Mouse (Mus musculus): ENCODE results near the gene Cped1. TPM values are rescaled to one million over a fixed set of nuclear protein-coding genes. Genes with fewer than 3 reads are reported as not detected.
A peak's percentile ranks its signal among the peaks of the same experiment; 100 is the strongest.

The Cped1 gene
- polyA plus RNA-seq, 1 experiment: 1.8 TPM

DNA sequence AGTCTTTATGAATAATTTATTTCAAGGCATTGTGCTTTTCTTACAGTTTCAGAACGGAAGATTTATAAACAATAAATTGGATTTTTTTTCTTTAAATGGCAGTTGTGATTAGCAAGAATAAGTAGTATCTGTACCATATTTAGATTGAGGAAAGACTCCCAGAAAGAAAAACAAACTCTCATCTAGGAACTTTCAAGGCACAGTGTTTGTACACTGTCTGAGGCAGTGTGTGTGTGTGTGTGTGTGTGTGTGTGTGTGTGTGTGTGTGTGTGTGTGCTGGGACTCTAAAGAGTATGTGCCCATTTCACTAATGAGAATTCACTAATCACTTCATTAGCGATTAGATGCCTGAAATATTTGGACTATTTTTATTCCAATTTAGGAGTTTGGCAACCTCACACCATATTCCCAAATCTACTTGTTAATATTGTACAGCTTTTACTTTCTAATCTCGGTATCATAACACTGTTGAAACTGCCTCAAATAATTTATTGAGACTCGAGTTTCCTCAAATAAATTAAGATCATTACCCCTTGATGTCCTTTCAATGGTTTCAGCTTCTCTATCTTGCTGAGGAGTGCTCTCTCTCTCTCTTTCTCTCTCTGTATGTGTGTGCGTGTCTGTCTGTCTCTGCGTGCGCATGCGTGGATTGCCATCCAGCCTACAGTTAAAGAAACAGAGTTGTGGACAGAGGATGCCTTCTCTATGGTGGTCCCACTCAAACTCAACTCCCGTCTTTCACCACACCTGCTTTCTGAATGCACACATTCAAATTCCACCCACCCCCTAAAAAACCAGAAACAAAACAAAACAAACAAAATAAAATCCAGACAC is 41.3 kb downstream of the Cped1 start:
- Histone ChIP-seq H3K4me3 (ENCODE audit: control insufficient read depth, low read depth, low read length) (no peak overlapping the region), H3K27me3 (ENCODE audit: control insufficient read depth, insufficient read depth, low read length) (no peaks in the 10 kb centered on the region), H3K4me1 (ENCODE audit: control insufficient read depth, insufficient read depth, low read length) (no peaks in the 10 kb centered on the region; the same call in 1 of the 2 replicates), H3K36me3 (ENCODE audit: control insufficient read depth, insufficient read depth, low read length) (no peaks in the 10 kb centered on the region), H3K27ac (ENCODE audit: control insufficient read depth, insufficient read depth, low read depth, low read length) (0 out of 2 replicates have a peak overlapping the region, but pooled peaks have one; percentile 13)
- no peak for TF ChIP-seq CTCF (IDR thresholded peaks at IDR 0.05; ENCODE audit: control insufficient read depth, insufficient read depth, insufficient replicate concordance, low read depth, low read length)
- no peak for TF ChIP-seq POLR2A (IDR thresholded peaks at IDR 0.05; ENCODE audit: control insufficient read depth, low read depth, low read length)

GRCm38 (mm10) chr6:22027854-22028253 is 42.1 kb downstream of the Cped1 start:
- no peaks in the 10 kb centered on the region for H3K27me3 ChIP-seq (ENCODE audit: control insufficient read depth, insufficient read depth, low read length)
- no peaks in the 10 kb centered on the region; the same call in 1 of the 2 replicates for H3K4me1 ChIP-seq (ENCODE audit: control insufficient read depth, insufficient read depth, low read length)
- TF ChIP-seq CTCF (IDR thresholded peaks at IDR 0.05; ENCODE audit: control insufficient read depth, insufficient read depth, insufficient replicate concordance, low read depth, low read length) (no peak), POLR2A (IDR thresholded peaks at IDR 0.05; ENCODE audit: control insufficient read depth, low read depth, low read length) (no peak)
- no peak overlapping the region for H3K4me3 ChIP-seq (ENCODE audit: control insufficient read depth, low read depth, low read length)
- H3K27ac ChIP-seq (ENCODE audit: control insufficient read depth, insufficient read depth, low read depth, low read length): no peak overlapping the region
- no peaks in the 10 kb centered on the region for H3K36me3 ChIP-seq (ENCODE audit: control insufficient read depth, insufficient read depth, low read length)

- no peak overlapping the region for H3K27ac ChIP-seq (ENCODE audit: control insufficient read depth, insufficient read depth, low read depth, low read length)
- no peaks in the 10 kb centered on the region for H3K36me3 ChIP-seq (ENCODE audit: control insufficient read depth, insufficient read depth, low read length)
- no peaks in the 10 kb centered on the region; the same call in 1 of the 2 replicates for H3K4me1 ChIP-seq (ENCODE audit: control insufficient read depth, insufficient read depth, low read length)
- H3K27me3 ChIP-seq (ENCODE audit: control insufficient read depth, insufficient read depth, low read length): no peaks in the 10 kb centered on the region
- TF ChIP-seq POLR2A (IDR thresholded peaks at IDR 0.05; ENCODE audit: control insufficient read depth, low read depth, low read length): no peak
- TF ChIP-seq CTCF (IDR thresholded peaks at IDR 0.05; ENCODE audit: control insufficient read depth, insufficient read depth, insufficient replicate concordance, low read depth, low read length): no peak
- H3K4me3 ChIP-seq (ENCODE audit: control insufficient read depth, low read depth, low read length): no peak overlapping the region
Observed at GRCm38 (mm10) chr6:22030381-22030780, 44.7 kb downstream of the Cped1 start.

DNA sequence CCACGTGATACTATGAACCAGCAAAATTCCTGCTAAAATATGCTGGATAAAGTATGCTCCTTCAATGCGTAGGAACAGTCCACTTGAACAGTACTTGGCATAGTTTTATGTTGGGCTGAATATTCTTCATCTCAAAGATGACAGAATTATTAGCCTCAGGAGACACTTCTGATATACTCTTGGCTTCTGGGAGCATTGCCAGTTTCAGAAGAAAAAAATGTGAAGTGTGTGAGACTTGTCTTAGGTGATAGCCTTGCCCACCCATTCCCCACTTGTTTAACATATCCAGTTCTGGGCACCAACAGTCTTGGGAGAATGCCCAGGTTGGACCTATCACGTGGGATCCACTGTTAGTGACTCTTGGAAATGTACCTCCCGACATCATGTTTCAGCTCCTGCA is 47.5 kb downstream of the Cped1 start:
- H3K27ac ChIP-seq (ENCODE audit: control insufficient read depth, insufficient read depth, low read depth, low read length): no peak overlapping the region

DNA sequence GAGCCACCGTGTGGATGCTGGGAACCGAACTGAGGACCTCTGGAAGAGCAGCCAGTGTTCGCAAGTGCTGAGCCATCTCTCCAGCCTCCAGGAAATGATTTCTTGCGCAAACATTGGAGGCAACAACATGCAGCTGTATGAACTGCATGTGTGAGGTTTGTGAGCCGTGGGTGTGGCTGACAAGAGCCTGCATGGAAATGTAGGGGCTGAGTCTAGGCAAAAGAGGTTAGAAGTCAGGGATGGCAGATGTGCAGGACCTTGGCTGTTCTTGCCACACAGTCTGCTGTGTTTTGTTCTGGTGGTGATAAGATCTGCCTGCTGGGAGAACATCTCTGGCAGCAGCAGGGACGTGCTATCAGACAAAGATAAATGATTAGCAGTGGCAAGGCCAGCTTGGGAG is 49.7 kb downstream of the Cped1 start:
- Histone ChIP-seq H3K36me3 (ENCODE audit: control insufficient read depth, insufficient read depth, low read length) (no peaks in the 10 kb centered on the region), H3K27me3 (ENCODE audit: control insufficient read depth, insufficient read depth, low read length) (no peaks in the 10 kb centered on the region), H3K4me1 (ENCODE audit: control insufficient read depth, insufficient read depth, low read length) (no peaks in the 10 kb centered on the region), H3K4me3 (ENCODE audit: control insufficient read depth, low read depth, low read length) (no peak overlapping the region), H3K27ac (ENCODE audit: control insufficient read depth, insufficient read depth, low read depth, low read length) (no peak overlapping the region; the same call in 1 of the 2 replicates)
- TF ChIP-seq CTCF (IDR thresholded peaks at IDR 0.05; ENCODE audit: control insufficient read depth, insufficient read depth, insufficient replicate concordance, low read depth, low read length) (no peak), POLR2A (IDR thresholded peaks at IDR 0.05; ENCODE audit: control insufficient read depth, low read depth, low read length) (no peak)

More for the DNA sequence above, 47.5 kb downstream of the Cped1 start:
- no peaks in the 10 kb centered on the region for H3K4me1 ChIP-seq (ENCODE audit: control insufficient read depth, insufficient read depth, low read length)
- TF ChIP-seq POLR2A (IDR thresholded peaks at IDR 0.05; ENCODE audit: control insufficient read depth, low read depth, low read length) (no peak), CTCF (IDR thresholded peaks at IDR 0.05; ENCODE audit: control insufficient read depth, insufficient read depth, insufficient replicate concordance, low read depth, low read length) (no peak)
- no peak overlapping the region for H3K4me3 ChIP-seq (ENCODE audit: control insufficient read depth, low read depth, low read length)
- H3K27me3 ChIP-seq (ENCODE audit: control insufficient read depth, insufficient read depth, low read length): no peaks in the 10 kb centered on the region
- H3K36me3 ChIP-seq (ENCODE audit: control insufficient read depth, insufficient read depth, low read length): no peaks in the 10 kb centered on the region

DNA sequence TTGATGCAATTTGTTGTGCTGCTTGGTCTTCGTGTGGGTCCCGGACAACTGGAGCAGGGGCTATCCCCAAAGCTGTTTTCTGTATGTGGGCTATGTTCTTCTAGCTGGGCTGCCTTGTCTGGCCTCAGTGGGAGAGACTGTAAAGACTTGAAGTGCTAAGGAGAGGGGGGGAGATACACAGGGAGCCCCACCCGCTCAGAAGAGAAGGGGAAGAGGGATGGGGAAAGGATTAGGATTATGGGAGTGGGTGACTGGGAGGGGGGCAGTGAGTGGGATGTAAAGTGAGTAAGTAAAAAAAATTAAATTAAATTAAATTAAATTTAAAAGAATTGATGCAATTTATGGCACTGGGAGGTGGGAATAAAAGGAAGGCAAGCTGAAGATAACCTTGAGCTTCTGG is 50.2 kb downstream of the Cped1 start:
- no peak overlapping the region for H3K27ac ChIP-seq (ENCODE audit: control insufficient read depth, insufficient read depth, low read depth, low read length)
- H3K4me3 ChIP-seq (ENCODE audit: control insufficient read depth, low read depth, low read length): no peak overlapping the region
- H3K36me3 ChIP-seq (ENCODE audit: control insufficient read depth, insufficient read depth, low read length): no peaks in the 10 kb centered on the region
- TF ChIP-seq CTCF (IDR thresholded peaks at IDR 0.05; ENCODE audit: control insufficient read depth, insufficient read depth, insufficient replicate concordance, low read depth, low read length): no peak
- no peak for TF ChIP-seq POLR2A (IDR thresholded peaks at IDR 0.05; ENCODE audit: control insufficient read depth, low read depth, low read length)
- no peaks in the 10 kb centered on the region for H3K4me1 ChIP-seq (ENCODE audit: control insufficient read depth, insufficient read depth, low read length)
- H3K27me3 ChIP-seq (ENCODE audit: control insufficient read depth, insufficient read depth, low read length): no peaks in the 10 kb centered on the region

GRCm38 (mm10) chr6:22036396-22036795 is 50.7 kb downstream of the Cped1 start:
- Histone ChIP-seq H3K4me1 (ENCODE audit: control insufficient read depth, insufficient read depth, low read length) (no peaks in the 10 kb centered on the region), H3K27ac (ENCODE audit: control insufficient read depth, insufficient read depth, low read depth, low read length) (no peak overlapping the region), H3K27me3 (ENCODE audit: control insufficient read depth, insufficient read depth, low read length) (no peaks in the 10 kb centered on the region), H3K36me3 (ENCODE audit: control insufficient read depth, insufficient read depth, low read length) (no peaks in the 10 kb centered on the region), H3K4me3 (ENCODE audit: control insufficient read depth, low read depth, low read length) (no peak overlapping the region)
- no peak for TF ChIP-seq CTCF (IDR thresholded peaks at IDR 0.05; ENCODE audit: control insufficient read depth, insufficient read depth, insufficient replicate concordance, low read depth, low read length)
- TF ChIP-seq POLR2A (IDR thresholded peaks at IDR 0.05; ENCODE audit: control insufficient read depth, low read depth, low read length): no peak
